Mouse (Mus musculus) bone marrow macrophage, adult 2 months (primary cell): ENCODE results near the gene Comt.

ENCODE experiments used
- CTCF ChIP-seq: IDR thresholded peaks from 2 replicates; pipeline ENCODE4 v1.5.1; 2012; ENCODE audit warnings: low read depth, mild to moderate bottlenecking, low read length, moderate library complexity
- POLR2A ChIP-seq: IDR thresholded peaks from 2 replicates; pipeline ENCODE4 v1.6.1; 2012; ENCODE audit warnings: mild to moderate bottlenecking, low read depth, low read length, borderline replicate concordance

- no peak for TF ChIP-seq POLR2A
- TF ChIP-seq CTCF, result no peak
Measured at GRCm38 (mm10) chr16:18472976-18473375, 46.3 kb upstream of the Comt start.
